Mouse (Mus musculus): Measurements from ENCODE around the gene Myog. TPM values are rescaled to one million over a fixed set of nuclear protein-coding genes. Genes with fewer than 3 reads are reported as not detected.

The Myog gene
- polyA plus RNA-seq, 1 experiment from 2014 or later: 0.17 TPM

DNA sequence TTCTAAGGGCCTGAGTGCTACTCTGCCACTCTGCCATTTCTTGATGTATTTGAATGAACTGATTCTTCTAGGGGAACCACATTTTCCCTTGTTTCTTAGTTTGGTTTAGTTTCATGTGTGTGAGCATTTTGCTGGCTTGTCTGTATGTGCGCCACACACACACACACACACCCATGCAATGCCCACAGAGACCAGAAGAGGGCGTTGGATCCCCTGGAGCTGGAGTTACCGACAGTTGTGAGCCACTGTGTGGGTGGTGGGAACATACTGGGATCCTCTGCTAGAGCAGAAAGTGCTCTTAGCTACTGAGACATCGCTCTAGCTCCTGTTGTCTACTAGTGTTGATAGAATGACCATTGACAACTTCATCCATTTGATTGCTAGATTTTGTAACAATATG lies 8.2 kb upstream of the Myog start:
- 69% methylated on average over 4 of the region's 4 CpGs for WGBS
- H3K27me3 ChIP-seq (ENCODE audit: control insufficient read depth, insufficient read depth, low read length): no peaks in the 10 kb centered on the region
- no peaks in the 10 kb centered on the region for H3K9me3 ChIP-seq (ENCODE audit: control insufficient read depth, low read length)
- H3K4me1 ChIP-seq (replicated peaks; ENCODE audit: control insufficient read depth, insufficient read depth, low read length): no peaks in the 10 kb centered on the region
- H3K9ac ChIP-seq: no peak overlapping the region
- no peak overlapping the region for H3K4me2 ChIP-seq (replicated peaks)
- H3K36me3 ChIP-seq (replicated peaks; ENCODE audit: control insufficient read depth, insufficient read depth): no peaks in the 10 kb centered on the region
- H3K27ac ChIP-seq: no peak overlapping the region
- no peak overlapping the region for H3K4me3 ChIP-seq (replicated peaks; ENCODE audit: low read length)
- DNase-seq (ENCODE audit: low spot score) (no peak), ATAC-seq (ENCODE audit: low FRiP score) (no peak)

DNA sequence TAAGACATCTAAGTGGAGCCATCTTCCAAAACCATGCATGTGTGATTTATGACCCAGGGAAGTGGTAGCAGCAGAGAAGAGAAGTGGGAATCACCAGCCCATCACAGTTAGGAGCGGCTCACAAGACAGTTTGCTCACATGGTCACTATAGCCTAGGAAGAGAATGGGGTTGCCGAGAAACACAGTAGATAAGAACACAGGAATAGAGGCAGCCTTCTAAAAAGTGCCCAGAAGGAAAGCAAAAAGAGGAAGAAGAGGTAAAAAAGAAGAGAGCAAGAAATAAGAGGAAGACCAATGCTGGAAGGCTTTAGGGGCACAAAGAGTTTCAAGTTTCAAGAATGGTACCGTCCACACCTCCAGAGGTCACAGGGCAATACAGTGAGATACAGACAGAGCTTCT lies 7.4 kb upstream of the Myog start:
- DNase-seq (ENCODE audit: low spot score): no peak
- Histone ChIP-seq H3K4me1 (replicated peaks; ENCODE audit: control insufficient read depth, insufficient read depth, low read length) (no peaks in the 10 kb centered on the region), H3K9me3 (ENCODE audit: control insufficient read depth, low read length) (no peaks in the 10 kb centered on the region), H3K27ac (no peak overlapping the region), H3K4me3 (replicated peaks; ENCODE audit: low read length) (no peak overlapping the region), H3K4me2 (replicated peaks) (no peak overlapping the region), H3K36me3 (replicated peaks; ENCODE audit: control insufficient read depth, insufficient read depth) (no peaks in the 10 kb centered on the region), H3K27me3 (ENCODE audit: control insufficient read depth, insufficient read depth, low read length) (no peaks in the 10 kb centered on the region), H3K9ac (no peak overlapping the region)
- 90% methylated on average over 3 of the region's 3 CpGs for WGBS
- no peak for ATAC-seq (ENCODE audit: low FRiP score)

DNA sequence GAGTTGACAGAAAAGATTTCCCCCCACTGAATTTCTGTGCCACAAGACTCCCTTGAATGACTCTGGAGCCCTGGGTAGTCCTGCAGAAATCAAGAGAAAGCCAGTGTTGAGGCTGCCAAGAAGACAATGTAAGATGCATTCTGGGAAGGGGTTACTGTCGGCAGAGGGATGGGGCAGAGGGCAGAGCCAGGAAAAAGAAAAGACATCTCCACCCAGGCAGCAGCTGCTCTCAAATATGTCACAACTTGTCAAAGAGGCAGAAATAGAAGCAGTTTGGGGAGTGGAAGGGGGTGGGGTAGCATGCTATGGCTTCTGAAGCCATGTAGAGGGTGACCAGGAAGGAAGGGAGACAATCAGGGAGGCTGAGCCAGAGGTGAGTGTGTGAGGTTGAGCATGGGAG lies 6.7 kb upstream of the Myog start:
- H3K4me1 ChIP-seq (replicated peaks; ENCODE audit: control insufficient read depth, insufficient read depth, low read length): no peaks in the 10 kb centered on the region
- H3K36me3 ChIP-seq (replicated peaks; ENCODE audit: control insufficient read depth, insufficient read depth): no peaks in the 10 kb centered on the region
- no peak overlapping the region for H3K4me3 ChIP-seq (replicated peaks; ENCODE audit: low read length)
- H3K9ac ChIP-seq: no peak overlapping the region
- H3K9me3 ChIP-seq (ENCODE audit: control insufficient read depth, low read length): no peaks in the 10 kb centered on the region
- ATAC-seq (ENCODE audit: low FRiP score): no peak
- WGBS: 26% methylated on average over 1 of the region's 1 CpGs
- H3K4me2 ChIP-seq (replicated peaks): no peak overlapping the region
- no peaks in the 10 kb centered on the region for H3K27me3 ChIP-seq (ENCODE audit: control insufficient read depth, insufficient read depth, low read length)
- no peak for DNase-seq (ENCODE audit: low spot score)
- H3K27ac ChIP-seq: no peak overlapping the region

DNA sequence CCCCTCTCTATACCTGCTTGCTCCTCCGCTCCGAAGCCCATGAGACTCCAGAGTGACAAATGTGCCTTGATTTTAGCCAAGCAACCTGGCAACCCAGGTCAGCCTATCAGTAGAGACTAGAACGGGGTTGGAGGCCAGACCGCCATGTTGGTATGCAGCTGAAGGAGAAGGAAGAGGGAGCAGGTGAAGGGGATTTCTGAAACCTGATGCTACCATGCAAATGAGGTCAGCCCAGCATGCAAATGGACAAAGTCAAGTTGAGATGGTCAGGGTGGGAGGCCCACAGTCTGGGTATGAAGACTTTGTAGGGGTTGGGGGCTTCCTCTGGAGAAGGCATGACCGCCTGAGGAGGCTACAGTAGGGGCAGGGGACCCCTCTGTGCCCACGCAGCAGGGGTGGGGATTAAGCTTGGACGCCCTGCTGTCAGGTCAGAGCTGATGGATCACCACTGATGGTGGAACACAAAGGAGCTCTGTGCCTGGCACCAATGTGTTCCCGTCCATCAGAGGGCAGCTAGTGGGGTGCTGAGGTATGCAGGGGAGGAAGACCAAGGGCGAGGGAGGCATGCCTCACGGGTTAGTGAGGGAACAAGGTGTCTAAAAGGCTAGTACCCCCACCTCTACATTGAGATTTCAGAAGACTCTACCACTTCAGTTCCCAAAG lies 4.2 kb upstream of the Myog start:
- H3K4me3 ChIP-seq (replicated peaks; ENCODE audit: low read length): no peak overlapping the region
- WGBS: 49% methylated on average over 10 of the region's 10 CpGs
- no peak overlapping the region for H3K4me2 ChIP-seq (replicated peaks)
- H3K9ac ChIP-seq: no peak overlapping the region
- no peak for DNase-seq (ENCODE audit: low spot score)
- 0 out of 2 replicates have a peak, but pooled peaks cover 5% of the 10 kb centered on the region for H3K4me1 ChIP-seq (replicated peaks; ENCODE audit: control insufficient read depth, insufficient read depth, low read length)
- H3K27me3 ChIP-seq (ENCODE audit: control insufficient read depth, insufficient read depth, low read length): no peaks in the 10 kb centered on the region
- no peaks in the 10 kb centered on the region for H3K9me3 ChIP-seq (ENCODE audit: control insufficient read depth, low read length)
- no peaks in the 10 kb centered on the region for H3K36me3 ChIP-seq (replicated peaks; ENCODE audit: control insufficient read depth, insufficient read depth)
- no peak for ATAC-seq (ENCODE audit: low FRiP score)
- H3K27ac ChIP-seq: no peak overlapping the region

DNA sequence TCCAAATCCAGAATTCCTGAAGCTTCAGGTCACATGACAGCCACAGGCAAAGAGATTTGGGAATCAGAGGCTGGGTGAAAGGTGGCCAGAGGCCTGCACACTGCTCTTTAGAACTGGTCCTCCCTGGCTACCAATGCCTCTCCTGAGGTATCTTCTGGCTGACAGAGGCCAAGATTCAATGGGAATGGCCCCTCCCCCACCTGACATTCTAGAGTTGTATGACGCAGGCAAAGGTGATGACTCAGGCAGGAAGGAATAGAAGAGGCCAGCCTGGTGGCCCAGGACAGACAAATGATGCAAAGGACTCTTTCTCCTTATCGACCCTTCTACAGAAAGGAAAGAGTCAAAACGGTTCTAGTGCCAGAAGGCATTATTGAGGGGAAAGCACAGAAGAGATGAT lies 1.6 kb upstream of the Myog start:
- no peak overlapping the region for H3K9ac ChIP-seq
- DNase-seq (ENCODE audit: low spot score) (no peak), ATAC-seq (ENCODE audit: low FRiP score) (no peak)
- H3K4me3 ChIP-seq (replicated peaks; ENCODE audit: low read length): no peak overlapping the region
- no peak overlapping the region for H3K4me2 ChIP-seq (replicated peaks)
- H3K36me3 ChIP-seq (replicated peaks; ENCODE audit: control insufficient read depth, insufficient read depth): no peaks in the 10 kb centered on the region
- H3K27me3 ChIP-seq (ENCODE audit: control insufficient read depth, insufficient read depth, low read length): no peaks in the 10 kb centered on the region
- H3K9me3 ChIP-seq (ENCODE audit: control insufficient read depth, low read length): no peaks in the 10 kb centered on the region
- H3K4me1 ChIP-seq (replicated peaks; ENCODE audit: control insufficient read depth, insufficient read depth, low read length): peaks cover 16% of the 10 kb centered on the region
- no peak overlapping the region for H3K27ac ChIP-seq
- WGBS: 72% methylated on average over 3 of the region's 3 CpGs

DNA sequence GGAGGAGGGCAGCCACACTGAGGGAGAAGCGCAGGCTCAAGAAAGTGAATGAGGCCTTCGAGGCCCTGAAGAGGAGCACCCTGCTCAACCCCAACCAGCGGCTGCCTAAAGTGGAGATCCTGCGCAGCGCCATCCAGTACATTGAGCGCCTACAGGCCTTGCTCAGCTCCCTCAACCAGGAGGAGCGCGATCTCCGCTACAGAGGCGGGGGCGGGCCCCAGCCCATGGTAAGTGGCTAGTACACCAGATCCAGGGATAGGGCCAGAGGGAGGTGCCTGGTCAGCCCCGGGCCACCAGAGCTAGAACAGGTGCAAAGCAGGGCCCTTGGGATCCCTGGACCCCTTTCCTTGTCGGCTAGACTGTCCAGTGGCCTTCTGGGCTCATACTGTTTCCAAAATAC lies 511 bp downstream of the Myog start:
- Histone ChIP-seq H3K4me2 (replicated peaks) (no peak overlapping the region), H3K4me3 (replicated peaks; ENCODE audit: low read length) (no peak overlapping the region), H3K27ac (no peak overlapping the region), H3K27me3 (ENCODE audit: control insufficient read depth, insufficient read depth, low read length) (no peaks in the 10 kb centered on the region), H3K4me1 (replicated peaks; ENCODE audit: control insufficient read depth, insufficient read depth, low read length) (peaks cover 16% of the 10 kb centered on the region), H3K36me3 (replicated peaks; ENCODE audit: control insufficient read depth, insufficient read depth) (no peaks in the 10 kb centered on the region), H3K9ac (no peak overlapping the region), H3K9me3 (ENCODE audit: control insufficient read depth, low read length) (no peaks in the 10 kb centered on the region)
- ATAC-seq (ENCODE audit: low FRiP score) (no peak), DNase-seq (ENCODE audit: low spot score) (no peak)
- 89% methylated on average over 13 of the region's 13 CpGs for WGBS

DNA sequence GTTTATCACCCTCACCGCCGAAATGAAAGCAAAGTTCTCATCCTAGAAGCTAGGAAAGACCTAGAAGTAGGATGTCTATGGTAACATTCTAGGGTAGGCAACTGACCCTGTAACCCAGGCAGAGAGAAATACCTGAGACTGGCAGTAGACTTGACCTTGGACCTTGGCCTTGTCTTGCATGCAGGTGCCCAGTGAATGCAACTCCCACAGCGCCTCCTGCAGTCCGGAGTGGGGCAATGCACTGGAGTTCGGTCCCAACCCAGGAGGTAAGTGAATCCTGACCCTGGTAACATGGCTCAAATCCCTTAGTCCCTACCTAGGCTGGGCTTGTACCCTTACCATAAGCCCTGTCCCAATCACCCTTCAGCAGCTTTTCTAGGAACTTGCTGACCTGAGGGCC lies 1.1 kb downstream of the Myog start:
- DNase-seq (ENCODE audit: low spot score): no peak
- Histone ChIP-seq H3K36me3 (replicated peaks; ENCODE audit: control insufficient read depth, insufficient read depth) (no peaks in the 10 kb centered on the region), H3K4me2 (replicated peaks) (no peak overlapping the region), H3K27ac (no peak overlapping the region), H3K4me3 (replicated peaks; ENCODE audit: low read length) (no peak overlapping the region), H3K9ac (no peak overlapping the region), H3K4me1 (replicated peaks; ENCODE audit: control insufficient read depth, insufficient read depth, low read length) (peaks cover 16% of the 10 kb centered on the region), H3K9me3 (ENCODE audit: control insufficient read depth, low read length) (no peaks in the 10 kb centered on the region), H3K27me3 (ENCODE audit: control insufficient read depth, insufficient read depth, low read length) (no peaks in the 10 kb centered on the region)
- 80% methylated on average over 5 of the region's 5 CpGs for WGBS
- ATAC-seq (ENCODE audit: low FRiP score): no peak

DNA sequence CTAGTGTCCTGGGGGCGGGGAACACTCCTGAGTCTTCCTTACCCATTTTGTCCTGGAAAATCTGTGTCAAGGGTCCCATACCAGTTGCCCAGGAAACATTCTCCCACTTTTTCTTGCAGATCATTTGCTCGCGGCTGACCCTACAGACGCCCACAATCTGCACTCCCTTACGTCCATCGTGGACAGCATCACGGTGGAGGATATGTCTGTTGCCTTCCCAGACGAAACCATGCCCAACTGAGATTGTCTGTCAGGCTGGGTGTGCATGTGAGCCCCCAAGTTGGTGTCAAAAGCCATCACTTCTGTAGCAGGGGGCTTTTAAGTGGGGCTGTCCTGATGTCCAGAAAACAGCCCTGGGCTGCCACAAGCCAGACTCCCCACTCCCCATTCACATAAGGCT lies 1.8 kb downstream of the Myog start:
- 71% methylated on average over 8 of the region's 8 CpGs for WGBS
- no peak overlapping the region for H3K4me2 ChIP-seq (replicated peaks)
- no peak overlapping the region for H3K4me3 ChIP-seq (replicated peaks; ENCODE audit: low read length)
- no peak overlapping the region for H3K9ac ChIP-seq
- ATAC-seq (ENCODE audit: low FRiP score): no peak
- peaks cover 16% of the 10 kb centered on the region for H3K4me1 ChIP-seq (replicated peaks; ENCODE audit: control insufficient read depth, insufficient read depth, low read length)
- no peaks in the 10 kb centered on the region for H3K36me3 ChIP-seq (replicated peaks; ENCODE audit: control insufficient read depth, insufficient read depth)
- no peaks in the 10 kb centered on the region for H3K27me3 ChIP-seq (ENCODE audit: control insufficient read depth, insufficient read depth, low read length)
- H3K9me3 ChIP-seq (ENCODE audit: control insufficient read depth, low read length): no peaks in the 10 kb centered on the region
- no peak overlapping the region for H3K27ac ChIP-seq
- no peak for DNase-seq (ENCODE audit: low spot score)

DNA sequence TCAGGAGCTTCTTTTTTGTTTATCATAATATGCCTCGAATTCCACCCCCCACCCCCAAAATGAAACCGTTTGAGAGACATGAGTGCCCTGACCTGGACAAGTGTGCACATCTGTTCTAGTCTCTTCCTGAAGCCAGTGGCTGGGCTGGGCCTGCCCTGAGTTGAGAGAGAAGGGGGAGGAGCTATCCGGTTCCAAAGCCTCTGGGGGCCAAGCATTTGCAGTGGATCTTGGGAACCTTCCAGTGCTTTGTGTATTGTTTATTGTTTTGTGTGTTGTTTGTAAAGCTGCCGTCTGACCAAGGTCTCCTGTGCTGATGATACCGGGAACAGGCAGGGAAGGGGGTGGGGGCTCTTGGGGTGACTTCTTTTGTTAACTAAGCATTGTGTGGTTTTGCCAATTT lies 2.3 kb downstream of the Myog start:
- no peak overlapping the region for H3K4me3 ChIP-seq (replicated peaks; ENCODE audit: low read length)
- no peaks in the 10 kb centered on the region for H3K36me3 ChIP-seq (replicated peaks; ENCODE audit: control insufficient read depth, insufficient read depth)
- H3K9me3 ChIP-seq (ENCODE audit: control insufficient read depth, low read length): no peaks in the 10 kb centered on the region
- no peak overlapping the region for H3K9ac ChIP-seq
- H3K4me2 ChIP-seq (replicated peaks): no peak overlapping the region
- no peak overlapping the region for H3K27ac ChIP-seq
- ATAC-seq (ENCODE audit: low FRiP score) (no peak), DNase-seq (ENCODE audit: low spot score) (no peak)
- peaks cover 16% of the 10 kb centered on the region for H3K4me1 ChIP-seq (replicated peaks; ENCODE audit: control insufficient read depth, insufficient read depth, low read length)
- H3K27me3 ChIP-seq (ENCODE audit: control insufficient read depth, insufficient read depth, low read length): no peaks in the 10 kb centered on the region
- WGBS: 23% methylated on average over 5 of the region's 5 CpGs

DNA sequence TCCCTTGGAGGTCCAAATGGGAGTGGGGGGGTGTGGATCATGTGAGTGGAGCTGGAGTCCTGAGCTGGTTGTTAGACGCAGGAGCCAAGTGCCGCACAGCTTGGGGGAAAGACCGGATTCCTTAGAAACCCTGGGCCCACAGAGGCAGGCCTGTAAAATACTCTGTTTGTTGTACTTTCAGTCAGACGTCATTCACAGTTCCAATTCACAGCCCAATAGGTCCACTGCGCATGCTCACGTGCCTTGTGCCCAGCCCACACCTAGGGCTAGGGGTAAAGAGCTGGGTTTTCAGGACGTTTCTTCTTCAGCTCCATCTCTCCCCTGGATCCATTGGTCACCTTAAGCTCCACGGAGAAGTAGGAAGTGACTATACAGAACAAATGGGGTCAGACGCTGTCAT lies 2.8 kb downstream of the Myog start:
- H3K4me3 ChIP-seq (replicated peaks; ENCODE audit: low read length): no peak overlapping the region
- WGBS: 51% methylated on average over 9 of the region's 9 CpGs
- H3K36me3 ChIP-seq (replicated peaks; ENCODE audit: control insufficient read depth, insufficient read depth): no peaks in the 10 kb centered on the region
- no peak for DNase-seq (ENCODE audit: low spot score)
- no peak for ATAC-seq (ENCODE audit: low FRiP score)
- H3K27me3 ChIP-seq (ENCODE audit: control insufficient read depth, insufficient read depth, low read length): no peaks in the 10 kb centered on the region
- H3K4me1 ChIP-seq (replicated peaks; ENCODE audit: control insufficient read depth, insufficient read depth, low read length): peaks cover 16% of the 10 kb centered on the region
- no peak overlapping the region for H3K4me2 ChIP-seq (replicated peaks)
- no peak overlapping the region; the same call in 1 of the 2 replicates for H3K27ac ChIP-seq
- H3K9me3 ChIP-seq (ENCODE audit: control insufficient read depth, low read length): no peaks in the 10 kb centered on the region
- no peak overlapping the region for H3K9ac ChIP-seq
